Comparison of ENCODE assay signal across 11 mouse cellular contexts in genomic region chr15:67981876-67982275, GRCm38 (mm10).
"Had no signal": no experiment of that assay in that cellular context is flagged by ENCODE, and none has a peak within 500 bp of the region (broad histone marks: within the 10 kb centered on the region; RNA-seq: fewer than 3 reads in every experiment).

No protein-coding gene starts in this region.

- DNase-seq: kidney, adult 11 months; kidney, adult 8-10 months; kidney, postnatal 14 days; kidney, postnatal 4 days; liver; lung, adult 18-20 months; lung, postnatal 10 days; lung, postnatal 36 days; retina, postnatal 1 day; thymus, adult 2 months; thymus, postnatal 14 days had no signal
